Mouse (Mus musculus) WW6 (cell line): ENCODE results near the gene Kdelc2.

ENCODE experiments used
- DNase-seq: peaks from one replicate; pipeline ENCODE4 v3.0.0-alpha.2; 2013; ENCODE audit warnings: low read depth, low spot score

Gene Kdelc2

GRCm38 (mm10) chr9:53384873-53385272 is 1.0 kb downstream of the Kdelc2 start:
- DNase-seq: no peak

- DNase-seq: no peak
Measured at GRCm38 (mm10) chr9:53387431-53387830, 3.6 kb downstream of the Kdelc2 start.

- no peak for DNase-seq
Measured at GRCm38 (mm10) chr9:53389109-53389508, 5.3 kb downstream of the Kdelc2 start.

GRCm38 (mm10) chr9:53390136-53390535 is 6.3 kb downstream of the Kdelc2 start:
- no peak for DNase-seq

- no peak for DNase-seq
Measured at GRCm38 (mm10) chr9:53397685-53398387, 14.0 kb downstream of the Kdelc2 start.

- DNase-seq: peak; percentile 64
Measured at GRCm38 (mm10) chr9:53398388-53398700, 14.5 kb downstream of the Kdelc2 start.

GRCm38 (mm10) chr9:53399537-53399936 is 15.7 kb downstream of the Kdelc2 start:
- no peak for DNase-seq

GRCm38 (mm10) chr9:53400696-53401095 is 16.9 kb downstream of the Kdelc2 start:
- DNase-seq: no peak

GRCm38 (mm10) chr9:53401146-53401545 is 17.3 kb downstream of the Kdelc2 start:
- no peak for DNase-seq

- no peak for DNase-seq
Measured at GRCm38 (mm10) chr9:53402291-53402711, 18.5 kb downstream of the Kdelc2 start, which contains the start of gene 4930550C14Rik. Gene 4930550C14Rik (plus strand): TSS chr9:53402325.

- DNase-seq: no peak
Measured at GRCm38 (mm10) chr9:53402991-53403390, 19.2 kb downstream of the Kdelc2 start.

- peak; percentile 68 for DNase-seq
Measured at GRCm38 (mm10) chr9:53404050-53404752, 20.4 kb downstream of the Kdelc2 start.

GRCm38 (mm10) chr9:53404753-53405722 is 21.2 kb downstream of the Kdelc2 start:
- DNase-seq: peak; percentile 80

- DNase-seq: no peak
Measured at GRCm38 (mm10) chr9:53408548-53408947, 24.7 kb downstream of the Kdelc2 start.

GRCm38 (mm10) chr9:53408953-53409361 is 25.1 kb downstream of the Kdelc2 start:
- no peak for DNase-seq

- DNase-seq: no peak
Measured at GRCm38 (mm10) chr9:53409427-53409826, 25.6 kb downstream of the Kdelc2 start.

GRCm38 (mm10) chr9:53422133-53422896 is 38.5 kb downstream of the Kdelc2 start:
- no peak for DNase-seq

- DNase-seq: no peak
Measured at GRCm38 (mm10) chr9:53426726-53427125, 42.9 kb downstream of the Kdelc2 start.

GRCm38 (mm10) chr9:53427638-53428037 is 43.8 kb downstream of the Kdelc2 start:
- DNase-seq: no peak

GRCm38 (mm10) chr9:53435830-53436570 is 52.2 kb downstream of the Kdelc2 start:
- DNase-seq: no peak

GRCm38 (mm10) chr9:53450609-53451008 is 66.8 kb downstream of the Kdelc2 start:
- DNase-seq: no peak
